Mouse (Mus musculus) gastrocnemius, postnatal 14 days (tissue): ENCODE data around the gene Senp6. TPM values are rescaled to one million over a fixed set of nuclear protein-coding genes. Genes with fewer than 3 reads are reported as not detected.

Source experiments
- total RNA-seq, 2 experiments: library from RNA; stranded (reverse); gene quantifications; 2 replicates each; pipeline ENCODE4 v1.2.3; 2021

The Senp6 gene
- total RNA-seq, 2 experiments from 2014 or later = 48.5 to 53.1 TPM

Other genes starting within 250 kb of the Senp6 start
- gene Filip1, start 54.1 kb upstream of the Senp6 start, total RNA-seq = 10 to 100 TPM; 73.8 to 75.7 TPM
- 10 to 100 TPM in 1 of 2 experiments, 1 to 10 TPM in 1; 9.0 to 10.3 TPM for gene Myo6, start 98.1 kb downstream of the Senp6 start, total RNA-seq